Comparison of ENCODE assay signal across 17 mouse cellular contexts in genomic region chr6:142389101-142389500, GRCm38 (mm10). TPM values are rescaled to one million over a fixed set of nuclear protein-coding genes. Genes with fewer than 3 reads are reported as not detected.
DNase-seq lines count a peak whose midpoint lies in the region; ATAC-seq and TF ChIP-seq lines count a peak whose summit lies in the region.
"Had no signal": no experiment of that assay in that cellular context is flagged by ENCODE, and none has a peak within 500 bp of the region (broad histone marks: within the 10 kb centered on the region; RNA-seq: fewer than 3 reads in every experiment).

No protein-coding gene starts in this region.

- WGBS in limb, embryonic 12.5 days: 83% methylated on average over 2 of the region's 2 CpGs
- WGBS in limb, embryonic 10.5 days: 82% methylated on average over 2 of the region's 2 CpGs
- WGBS in limb, embryonic 14.5 days: 89% methylated on average over 2 of the region's 2 CpGs

- no peaks in the 10 kb centered on the region for H3K27me3 ChIP-seq in limb, embryonic 12.5 days
- no peaks in the 10 kb centered on the region for H3K27me3 ChIP-seq in limb, embryonic 10.5 days (ENCODE audit: low read depth, poor library complexity, severe bottlenecking)
- H3K27me3 ChIP-seq in limb, embryonic 14.5 days (ENCODE audit: control insufficient read depth, insufficient read depth, low read length): no peaks in the 10 kb centered on the region
- H3K27me3 ChIP-seq: heart, embryonic 12.5 days; lung, embryonic 15.5 days had no signal

- H3K4me2 ChIP-seq in limb, embryonic 12.5 days: peak overlapping the region; percentile 68; the same call in 1 of the 2 replicates
- peak overlapping the region; percentile 68; the same call in 1 of the 2 replicates for H3K4me2 ChIP-seq in limb, embryonic 14.5 days (replicated peaks; ENCODE audit: low read depth, low read length, severe bottlenecking)

- H3K36me3 ChIP-seq in limb, embryonic 12.5 days: peaks cover 13% of the 10 kb centered on the region
- H3K36me3 ChIP-seq in limb, embryonic 10.5 days: peaks cover 31% of the 10 kb centered on the region
- peaks cover 12% of the 10 kb centered on the region for H3K36me3 ChIP-seq in limb, embryonic 14.5 days (ENCODE audit: control insufficient read depth, insufficient read depth, low read length)

- H3K9ac ChIP-seq in limb, embryonic 12.5 days (replicated peaks): no peak overlapping the region
- H3K9ac ChIP-seq in limb, embryonic 14.5 days (ENCODE audit: low read depth, low read length, severe bottlenecking): no peak overlapping the region
- H3K9ac ChIP-seq: forebrain, postnatal 0 days had no signal

- no peak for DNase-seq in limb, embryonic 10.5 days (ENCODE audit: low spot score)
- DNase-seq in 416B (ENCODE audit: low read depth): peak; percentile 89
- peak; percentile 40 for DNase-seq in MN1 (ENCODE audit: low spot score)
- no peak for DNase-seq in limb, embryonic 14.5 days (ENCODE audit: low spot score)
- DNase-seq in cerebellum, adult 8-10 months: no peak
- no peak for DNase-seq in thymus, postnatal 10 days (ENCODE audit: low spot score in 2 of 2)
- DNase-seq in embryo, embryonic 9.5 days (ENCODE audit: extremely low spot score): no peak
- DNase-seq: adrenal gland, adult 8-10 months; cerebellum, adult 18-20 months; forebrain, postnatal 0 days; gastrocnemius, postnatal 14 days; thymus, postnatal 36 days had no signal

- H3K4me1 ChIP-seq in limb, embryonic 12.5 days (replicated peaks): peaks cover 27% of the 10 kb centered on the region
- H3K4me1 ChIP-seq in limb, embryonic 10.5 days: peaks cover 14% of the 10 kb centered on the region
- peaks cover 17% of the 10 kb centered on the region for H3K4me1 ChIP-seq in limb, embryonic 14.5 days (ENCODE audit: control insufficient read depth, insufficient read depth, low read length)

- no peak overlapping the region for H3K4me3 ChIP-seq in limb, embryonic 12.5 days (replicated peaks)
- H3K4me3 ChIP-seq in limb, embryonic 10.5 days: no peak overlapping the region
- no peak overlapping the region for H3K4me3 ChIP-seq in limb, embryonic 14.5 days (replicated peaks; ENCODE audit: low read length)

- no peaks in the 10 kb centered on the region for H3K9me3 ChIP-seq in limb, embryonic 12.5 days
- no peaks in the 10 kb centered on the region for H3K9me3 ChIP-seq in limb, embryonic 10.5 days (replicated peaks)
- no peaks in the 10 kb centered on the region for H3K9me3 ChIP-seq in limb, embryonic 14.5 days (ENCODE audit: control insufficient read depth, low read length)
- H3K9me3 ChIP-seq: heart, embryonic 12.5 days; lung, embryonic 15.5 days had no signal

- ATAC-seq in limb, embryonic 12.5 days (ENCODE audit: insufficient number of reproducible peaks, insufficient read depth, low FRiP score, low TSS enrichment, low read depth): no peak
- ATAC-seq in limb, embryonic 14.5 days (ENCODE audit: low FRiP score, low read depth): no peak
- ATAC-seq: forebrain, postnatal 0 days had no signal

- no peak for TF ChIP-seq POLR2A in limb, embryonic 14.5 days (IDR thresholded peaks at IDR 0.05; ENCODE audit: borderline replicate concordance, extremely low read depth, insufficient read depth, insufficient read length)

- H3K27ac ChIP-seq in limb, embryonic 12.5 days: no peak overlapping the region
- H3K27ac ChIP-seq in limb, embryonic 10.5 days: no peak overlapping the region
- no peak overlapping the region for H3K27ac ChIP-seq in limb, embryonic 14.5 days (replicated peaks; ENCODE audit: low read depth, low read length)
- H3K27ac ChIP-seq: kidney, postnatal 0 days; lung, embryonic 15.5 days had no signal

RNA-seq across cellular contexts. Expression of gene Golt1b, which starts 2.1 kb away (rescaled TPM):
- polyA plus RNA-seq in limb, embryonic 12.5 days (2016; fragmentation: Nextera tagmentation; extraction: Ambion mirVana): 116 and 118 TPM in 2 replicates
- 115 and 125 TPM in 2 replicates for polyA plus RNA-seq in limb, embryonic 10.5 days (2016; fragmentation: Nextera tagmentation; extraction: Ambion mirVana)
- polyA plus RNA-seq in limb, embryonic 14.5 days (2012; rRNA removed): 39.3 and 41.0 TPM in 2 replicates
- 136 and 142 TPM in 2 replicates for polyA plus RNA-seq in limb, embryonic 14.5 days (2014; fragmentation: Nextera tagmentation; extraction: Ambion mirVana)

RNA-seq across cellular contexts. Expression of gene Recql, which starts 2.2 kb away (rescaled TPM):
- polyA plus RNA-seq in limb, embryonic 12.5 days (2016; fragmentation: Nextera tagmentation; extraction: Ambion mirVana): 29.7 and 32.2 TPM in 2 replicates
- 30.0 and 31.5 TPM in 2 replicates for polyA plus RNA-seq in limb, embryonic 10.5 days (2016; fragmentation: Nextera tagmentation; extraction: Ambion mirVana)
- 23.0 and 23.9 TPM in 2 replicates for polyA plus RNA-seq in limb, embryonic 14.5 days (2012; rRNA removed)
- polyA plus RNA-seq in limb, embryonic 14.5 days (2014; fragmentation: Nextera tagmentation; extraction: Ambion mirVana): 25.7 and 26.7 TPM in 2 replicates

RNA-seq across cellular contexts. Expression of gene Spx, which starts 24.1 kb away (rescaled TPM):
- 1.2 and 1.7 TPM in 2 replicates for polyA plus RNA-seq in limb, embryonic 12.5 days (2016; fragmentation: Nextera tagmentation; extraction: Ambion mirVana)
- 0.54 and 0.78 TPM in 2 replicates for polyA plus RNA-seq in limb, embryonic 10.5 days (2016; fragmentation: Nextera tagmentation; extraction: Ambion mirVana)
- polyA plus RNA-seq in limb, embryonic 14.5 days (2012; rRNA removed): 8.0 and 8.4 TPM in 2 replicates
- 0.59 and 1.6 TPM in 2 replicates for polyA plus RNA-seq in limb, embryonic 14.5 days (2014; fragmentation: Nextera tagmentation; extraction: Ambion mirVana)
- polyA plus RNA-seq: erythroblast, embryonic 14.5 days had no signal

RNA-seq across cellular contexts. Expression of gene Pyroxd1, which starts 43.6 kb away (rescaled TPM):
- 17.1 and 17.6 TPM in 2 replicates for polyA plus RNA-seq in limb, embryonic 12.5 days (2016; fragmentation: Nextera tagmentation; extraction: Ambion mirVana)
- 13.5 and 17.0 TPM in 2 replicates for polyA plus RNA-seq in limb, embryonic 10.5 days (2016; fragmentation: Nextera tagmentation; extraction: Ambion mirVana)
- 8.0 and 9.7 TPM in 2 replicates for polyA plus RNA-seq in limb, embryonic 14.5 days (2012; rRNA removed)
- polyA plus RNA-seq in limb, embryonic 14.5 days (2014; fragmentation: Nextera tagmentation; extraction: Ambion mirVana): 15.1 and 15.7 TPM in 2 replicates

Comparison
In these comparisons a context has a peak if more than half of its experiments do, and no peak if none do; other contexts are left out.
1. DNase-seq: peak in 416B (single experiment) and MN1 (single experiment); none in limb, embryonic 10.5 days (single experiment), limb, embryonic 14.5 days (single experiment), cerebellum, adult 8-10 months (single experiment), thymus, postnatal 10 days (0 of 2) and embryo, embryonic 9.5 days (single experiment).